Mouse (Mus musculus) MEL (cell line): Measurements from ENCODE around the gene Naa40. TPM values are rescaled to one million over a fixed set of nuclear protein-coding genes. Genes with fewer than 3 reads are reported as not detected.

Experiments
- DNase-seq: peaks from one replicate; pipeline ENCODE4 v3.0.0; 2011; ENCODE audit warnings: low read depth, low spot score
- H3K27ac ChIP-seq: 2 replicates; pipeline ENCODE4 v1.5.1; 2012; ENCODE audit warnings: low read depth, mild to moderate bottlenecking, control low read depth, low read length, moderate library complexity; ENCODE audit not compliant: control insufficient read depth
- H3K27me3 ChIP-seq, 2 experiments: fragments of 150-350 bp in 1 of 2; sonication (generic) in 1 of 2; 2 replicates each; pipeline ENCODE4 v1.6.1; 2012; ENCODE audit warnings: low read length in 2 of 2, mild to moderate bottlenecking in 2 of 2, improper control_type of control experiment in 1 of 2, moderate library complexity in 1 of 2; ENCODE audit not compliant: insufficient read depth in 2 of 2, control insufficient read depth in 1 of 2
- H3K36me3 ChIP-seq, 2 experiments: 2 replicates each; pipeline ENCODE4 v1.6.1; 2012 to 2014; ENCODE audit warnings: low read length in 2 of 2, improper control_type of control experiment in 1 of 2, inconsistent platforms in 1 of 2, mild to moderate bottlenecking in 1 of 2; ENCODE audit not compliant: insufficient read depth in 2 of 2, control insufficient read depth in 1 of 2
- H3K4me1 ChIP-seq, 2 experiments: fragments of 150-350 bp in 1 of 2; sonication (generic) in 1 of 2; 2 replicates each; pipeline ENCODE4 v1.6.1; 2012; ENCODE audit warnings: low read length in 2 of 2, improper control_type of control experiment in 1 of 2, mild to moderate bottlenecking in 1 of 2; ENCODE audit not compliant: insufficient read depth in 2 of 2, control insufficient read depth in 1 of 2
- H3K4me3 ChIP-seq, 2 experiments: fragments of 150-350 bp in 1 of 2; sonication (generic) in 1 of 2; 2 replicates each; pipeline ENCODE4 v1.5.1; 2012; ENCODE audit warnings: low read depth in 2 of 2, low read length in 2 of 2, mild to moderate bottlenecking in 2 of 2, moderate library complexity in 2 of 2, control low read depth in 1 of 2, improper control_type of control experiment in 1 of 2; ENCODE audit not compliant: control insufficient read depth in 1 of 2, insufficient read depth in 1 of 2
- H3K79me2 ChIP-seq: 2 replicates; pipeline ENCODE4 v1.6.1; 2012; ENCODE audit warnings: mild to moderate bottlenecking, low read length, moderate library complexity; ENCODE audit not compliant: control insufficient read depth, poor library complexity, insufficient read depth
- H3K9ac ChIP-seq: 2 replicates; pipeline ENCODE4 v1.6.1; 2012; ENCODE audit warnings: low read depth, mild to moderate bottlenecking, control low read depth, low read length, moderate library complexity; ENCODE audit not compliant: control insufficient read depth, poor library complexity, severe bottlenecking
- H3K9me3 ChIP-seq: fragments of 150-350 bp; sonication (generic); replicated peaks from 2 replicates; pipeline ENCODE4 v1.6.1; 2012; ENCODE audit warnings: mild to moderate bottlenecking, low read length, improper control_type of control experiment, moderate library complexity; ENCODE audit not compliant: insufficient read depth
- BHLHE40 ChIP-seq: IDR thresholded peaks from 2 replicates; pipeline ENCODE4 v1.6.1; 2012; ENCODE audit warnings: low read depth, mild to moderate bottlenecking, inconsistent platforms, low read length, improper control_type of control experiment, borderline replicate concordance
- CHD2 ChIP-seq: IDR thresholded peaks from 2 replicates; pipeline ENCODE4 v1.6.1; 2011; ENCODE audit warnings: low read length, improper control_type of control experiment
- E2F4 ChIP-seq: IDR thresholded peaks from 2 replicates; pipeline ENCODE4 v1.6.1; 2011; ENCODE audit warnings: low read depth, low read length, improper control_type of control experiment, borderline replicate concordance
- ELF1 ChIP-seq: IDR thresholded peaks from 2 replicates; pipeline ENCODE4 v1.6.1; 2014; ENCODE audit warnings: low read depth, mild to moderate bottlenecking, inconsistent platforms, low read length, improper control_type of control experiment, moderate library complexity
- EP300 ChIP-seq, 2 experiments: IDR thresholded peaks; 2 replicates each; pipeline ENCODE4 v1.6.1; 2011; ENCODE audit warnings: improper control_type of control experiment in 2 of 2, low read length in 2 of 2, low read depth in 1 of 2, mild to moderate bottlenecking in 1 of 2
- ETS1 ChIP-seq: IDR thresholded peaks from 2 replicates; pipeline ENCODE4 v1.6.1; 2012; ENCODE audit warnings: low read depth, mild to moderate bottlenecking, inconsistent platforms, low read length, improper control_type of control experiment, moderate library complexity
- GABPA ChIP-seq: IDR thresholded peaks from 2 replicates; pipeline ENCODE4 v1.6.1; 2012; ENCODE audit warnings: low read depth, mild to moderate bottlenecking, inconsistent platforms, low read length, improper control_type of control experiment, moderate library complexity
- JUND ChIP-seq: IDR thresholded peaks from 2 replicates; pipeline ENCODE4 v1.6.1; 2011; ENCODE audit warnings: low read depth, mild to moderate bottlenecking, improper control_type of control experiment, low read length
- MAX ChIP-seq: IDR thresholded peaks from 2 replicates; pipeline ENCODE4 v1.6.1; 2011; ENCODE audit warnings: low read length, improper control_type of control experiment
- MAZ ChIP-seq: IDR thresholded peaks from 2 replicates; pipeline ENCODE4 v1.6.1; 2012; ENCODE audit warnings: low read depth, mild to moderate bottlenecking, inconsistent platforms, low read length, improper control_type of control experiment
- MEF2A ChIP-seq: IDR thresholded peaks from 2 replicates; pipeline ENCODE4 v1.6.1; 2014; ENCODE audit warnings: low read depth, mild to moderate bottlenecking, inconsistent platforms, low read length, improper control_type of control experiment; ENCODE audit not compliant: poor library complexity, insufficient replicate concordance, severe bottlenecking; ENCODE audit errors: extremely low read depth
- MXI1 ChIP-seq: IDR thresholded peaks from 2 replicates; pipeline ENCODE4 v1.6.1; 2011; ENCODE audit warnings: mild to moderate bottlenecking, low read depth, low read length, improper control_type of control experiment
- POLR2A ChIP-seq, 2 experiments: IDR thresholded peaks; 2 replicates each; pipeline ENCODE4 v1.6.1; 2011 to 2012; ENCODE audit warnings: low read length in 2 of 2, mild to moderate bottlenecking in 2 of 2, control low read depth in 1 of 2, improper control_type of control experiment in 1 of 2, low read depth in 1 of 2, moderate library complexity in 1 of 2; ENCODE audit not compliant: control insufficient read depth in 1 of 2, insufficient read depth in 1 of 2, poor library complexity in 1 of 2
- POLR2AphosphoS2 ChIP-seq: IDR thresholded peaks from 2 replicates; pipeline ENCODE4 v1.6.1; 2011; ENCODE audit warnings: low read length, improper control_type of control experiment
- POLR2AphosphoS5 ChIP-seq: IDR thresholded peaks from 2 replicates; pipeline ENCODE4 v1.6.1; 2012; ENCODE audit warnings: low read depth, borderline replicate concordance, mild to moderate bottlenecking, inconsistent platforms, low read length, moderate library complexity, mixed read lengths
- RAD21 ChIP-seq: IDR thresholded peaks from 2 replicates; pipeline ENCODE4 v1.6.1; 2011; ENCODE audit warnings: mild to moderate bottlenecking, low read depth, low read length, improper control_type of control experiment
- RCOR1 ChIP-seq: IDR thresholded peaks from 2 replicates; pipeline ENCODE4 v1.6.1; 2012; ENCODE audit warnings: low read depth, mild to moderate bottlenecking, inconsistent platforms, low read length, improper control_type of control experiment
- SMC3 ChIP-seq: IDR thresholded peaks from 2 replicates; pipeline ENCODE4 v1.6.1; 2011; ENCODE audit warnings: low read depth, low read length, improper control_type of control experiment
- TAL1 ChIP-seq: IDR thresholded peaks from 2 replicates; pipeline ENCODE4 v1.6.1; 2012; ENCODE audit warnings: mild to moderate bottlenecking, inconsistent platforms, low read length, moderate library complexity, mixed read lengths
- TBP ChIP-seq: IDR thresholded peaks from 2 replicates; pipeline ENCODE4 v1.8.0; 2011; ENCODE audit warnings: low read depth, low read length, improper control_type of control experiment
- UBTF ChIP-seq: IDR thresholded peaks from 2 replicates; pipeline ENCODE4 v1.6.1; 2012; ENCODE audit warnings: low read depth, mild to moderate bottlenecking, inconsistent platforms, low read length, improper control_type of control experiment, moderate library complexity, borderline replicate concordance; ENCODE audit not compliant: insufficient read depth
- USF2 ChIP-seq, 2 experiments: IDR thresholded peaks; 2 replicates each; pipeline ENCODE4 v1.6.1; 2011 to 2012; ENCODE audit warnings: improper control_type of control experiment in 2 of 2, low read length in 2 of 2, borderline replicate concordance in 1 of 2, inconsistent platforms in 1 of 2, low read depth in 1 of 2, mild to moderate bottlenecking in 1 of 2; ENCODE audit not compliant: insufficient read depth in 1 of 2
- ZKSCAN1 ChIP-seq: IDR thresholded peaks from 2 replicates; pipeline ENCODE4 v1.6.1; 2012; ENCODE audit warnings: low read depth, mild to moderate bottlenecking, inconsistent platforms, low read length, improper control_type of control experiment, moderate library complexity
- ZNF384 ChIP-seq: IDR thresholded peaks from 2 replicates; pipeline ENCODE4 v1.6.1; 2012; ENCODE audit warnings: low read depth, mild to moderate bottlenecking, inconsistent platforms, low read length, improper control_type of control experiment
- polyA plus RNA-seq, 2 experiments: library from polyadenylated mRNA; stranded (reverse) in 1 of 2; unstranded in 1 of 2; fragments of >175 nt in 1 of 2; fragments of >200 nt in 1 of 2; gene quantifications; 2 replicates each; pipeline versions ENCODE4 v1.2.1 to v1.2.4; 2012; ENCODE audit warnings: low replicate concordance in 2 of 2, low read depth in 1 of 2; ENCODE audit not compliant: insufficient read length in 2 of 2, insufficient read depth in 1 of 2, missing spikeins in 1 of 2
- total RNA-seq: library from RNA; depleted of rRNA; stranded (reverse); fragments of 300-350 nt; gene quantifications from 2 replicates; pipeline ENCODE4 v1.2.3, GENCODE M21; 2012

Naa40 gene
- total and polyA plus RNA-seq, 3 experiments = 46.8 to 75.7 TPM; not detected in 1

DNA sequence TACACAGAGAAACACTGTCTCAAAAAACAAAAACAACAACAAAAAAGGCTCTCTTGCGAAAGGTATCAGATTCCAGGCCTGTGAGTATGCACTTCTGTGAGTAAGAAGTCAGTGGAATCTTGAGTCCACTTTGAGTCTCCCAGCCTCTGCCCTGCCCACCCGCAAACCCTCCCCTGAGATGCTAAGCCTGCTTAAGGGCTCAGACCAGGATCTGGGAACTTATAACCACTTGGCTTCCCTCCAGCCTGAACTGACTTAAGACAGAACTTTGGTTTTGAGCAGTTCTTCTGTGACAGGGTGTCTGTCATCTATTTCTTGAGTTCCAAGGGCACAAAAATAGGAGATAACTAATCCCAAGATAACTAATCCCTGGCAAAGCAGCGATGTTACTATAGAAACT lies 28.0 kb downstream of the Naa40 start:
- no peak for DNase-seq
- H3K36me3 ChIP-seq = peaks cover 3 to 16% of the 10 kb centered on the region in 2 experiments; a peak in 3 of 4 replicates
- no peak overlapping the region for H3K4me3 ChIP-seq
- peaks cover 0 to 15% of the 10 kb centered on the region in 2 experiments; a peak in 2 of 4 replicates for H3K4me1 ChIP-seq
- TF ChIP-seq ZNF384 (no peak), RCOR1 (no peak), MAZ (no peak)
- TF ChIP-seq, all 39 proteins: peak for 0
- Histone ChIP-seq H3K9ac (no peak overlapping the region), H3K79me2 (peaks cover 33% of the 10 kb centered on the region), H3K27me3 (no peaks in the 10 kb centered on the region), H3K27ac (no peak overlapping the region), H3K9me3 (no peaks in the 10 kb centered on the region)

DNA sequence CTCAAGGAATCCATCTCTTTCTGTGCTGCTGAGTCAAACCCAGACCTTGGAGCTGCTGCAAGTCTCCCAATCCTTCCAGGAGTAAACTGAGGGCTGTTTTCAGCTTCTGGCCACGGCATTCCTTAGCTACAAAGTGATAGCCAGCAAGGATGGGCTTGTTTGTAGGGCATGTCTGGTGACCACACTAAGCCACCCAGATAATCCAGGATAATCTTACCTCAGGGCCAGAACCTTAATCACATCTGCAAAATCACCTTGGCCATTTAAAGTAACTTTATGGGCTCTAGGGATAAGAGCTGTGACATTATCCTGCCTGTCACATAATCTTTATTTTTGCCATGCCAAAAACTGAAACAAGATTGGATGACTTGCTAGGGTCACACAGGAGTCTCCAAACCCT lies 28.8 kb downstream of the Naa40 start:
- Histone ChIP-seq H3K9me3 (no peaks in the 10 kb centered on the region), H3K36me3 (peaks cover 3 to 16% of the 10 kb centered on the region in 2 experiments; a peak in 3 of 4 replicates), H3K79me2 (peaks cover 31% of the 10 kb centered on the region), H3K4me3 (no peak overlapping the region), H3K4me1 (peaks cover 0 to 17% of the 10 kb centered on the region in 2 experiments; a peak in 2 of 4 replicates), H3K9ac (no peak overlapping the region), H3K27me3 (no peaks in the 10 kb centered on the region), H3K27ac (no peak overlapping the region)
- TF ChIP-seq ELF1 (no peak), POLR2AphosphoS2 (0 out of 2 replicates have a peak, but pooled peaks have one; percentile 25)
- DNase-seq = no peak

DNA sequence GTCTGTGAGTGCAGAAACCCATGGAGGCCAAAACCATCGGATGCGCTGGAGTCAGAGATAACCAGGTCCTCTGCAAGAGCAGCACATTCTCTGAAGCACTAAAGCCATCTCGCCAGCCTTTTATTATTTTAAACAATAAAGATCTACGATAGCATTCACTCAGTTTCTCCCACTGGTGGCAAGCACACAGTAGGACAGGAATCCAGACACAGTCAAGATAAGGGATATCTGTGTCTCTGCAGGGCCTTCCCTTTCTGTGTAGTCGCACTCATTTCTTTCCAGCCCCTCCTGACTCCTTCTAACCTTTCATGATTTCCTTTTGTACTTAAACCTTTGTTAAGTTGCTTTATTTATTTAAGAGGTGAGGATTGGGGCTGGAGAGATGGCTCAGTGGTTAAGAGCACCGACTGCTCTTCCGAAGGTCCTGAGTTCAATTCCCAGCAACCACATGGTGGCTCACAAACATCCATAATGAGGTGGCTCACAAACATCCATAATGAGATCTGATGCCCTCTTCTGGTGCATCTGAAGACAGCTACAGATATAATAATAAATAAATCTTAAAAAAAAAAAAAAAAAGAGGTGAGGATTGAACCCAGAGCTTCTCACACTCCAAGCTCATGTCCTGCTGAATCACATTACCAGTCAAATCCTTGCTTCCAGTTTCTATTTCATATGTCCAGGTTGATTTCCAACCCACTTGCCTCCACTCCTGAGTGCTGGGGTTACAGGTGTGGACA lies 30.9 kb downstream of the Naa40 start:
- Histone ChIP-seq H3K79me2 (peaks cover 21% of the 10 kb centered on the region), H3K36me3 (peaks cover 3 to 8% of the 10 kb centered on the region in 2 experiments; a peak in 3 of 4 replicates), H3K27ac (no peak overlapping the region)
- no peak for TF ChIP-seq MAX
- no peak for TF ChIP-seq JUND
- no peak for TF ChIP-seq ELF1
- no peak for TF ChIP-seq TAL1
- peak; percentile 36 for TF ChIP-seq SMC3
- TF ChIP-seq GABPA = no peak
- no peak for TF ChIP-seq USF2 (IDR thresholded peaks at IDR 0.05; ENCODE audit: borderline replicate concordance in 1 of 2, insufficient read depth in 1 of 2, low read depth in 1 of 2, low read length in 2 of 2)
- TF ChIP-seq CHD2 = no peak
- TF ChIP-seq E2F4 = no peak
- no peak for TF ChIP-seq RCOR1
- no peak for TF ChIP-seq UBTF
- TF ChIP-seq RAD21 = peak; percentile 21
- no peak for TF ChIP-seq POLR2A (IDR thresholded peaks at IDR 0.05; ENCODE audit: control insufficient read depth in 1 of 2, insufficient read depth in 1 of 2, low read depth in 1 of 2, low read length in 2 of 2, poor library complexity in 1 of 2)
- TF ChIP-seq ZKSCAN1 = peak; percentile 97
- TF ChIP-seq TBP = no peak
- TF ChIP-seq BHLHE40 = no peak
- no peak for TF ChIP-seq MEF2A
- TF ChIP-seq POLR2AphosphoS5 = no peak
- no peak for TF ChIP-seq ETS1
- no peak for TF ChIP-seq MXI1
- no peak for TF ChIP-seq EP300 (IDR thresholded peaks at IDR 0.05; ENCODE audit: low read depth in 1 of 2, low read length in 2 of 2)

More for the DNA sequence above, 30.9 kb downstream of the Naa40 start:
- DNase-seq = peak; percentile 38
- Histone ChIP-seq H3K27me3 (no peaks in the 10 kb centered on the region), H3K4me3 (no peak overlapping the region), H3K9ac (no peak overlapping the region), H3K4me1 (peaks cover 2 to 9% of the 10 kb centered on the region in 2 experiments; a peak in 3 of 4 replicates), H3K9me3 (no peaks in the 10 kb centered on the region)
